Mouse (Mus musculus) adrenal gland, postnatal 25 days (tissue): Measurements from ENCODE around the gene Heca. TPM values are rescaled to one million over a fixed set of nuclear protein-coding genes. Genes with fewer than 3 reads are reported as not detected.
"Not testable (repeated sequence)": the region's sequence is repeated elsewhere in the genome, so short reads cannot be mapped to it uniquely, and the experiment has no call there.

Experiments
- DNase-seq: peaks from one replicate; pipeline ENCODE4 v3.0.0; 2021; ENCODE audit warnings: mixed read lengths
- total RNA-seq: library from RNA; stranded (reverse); gene quantifications from 2 replicates; pipeline ENCODE4 v1.2.3, GENCODE M21; 2021

Heca gene
- total RNA-seq, 1 experiment from 2014 or later = 44.5 TPM

DNA sequence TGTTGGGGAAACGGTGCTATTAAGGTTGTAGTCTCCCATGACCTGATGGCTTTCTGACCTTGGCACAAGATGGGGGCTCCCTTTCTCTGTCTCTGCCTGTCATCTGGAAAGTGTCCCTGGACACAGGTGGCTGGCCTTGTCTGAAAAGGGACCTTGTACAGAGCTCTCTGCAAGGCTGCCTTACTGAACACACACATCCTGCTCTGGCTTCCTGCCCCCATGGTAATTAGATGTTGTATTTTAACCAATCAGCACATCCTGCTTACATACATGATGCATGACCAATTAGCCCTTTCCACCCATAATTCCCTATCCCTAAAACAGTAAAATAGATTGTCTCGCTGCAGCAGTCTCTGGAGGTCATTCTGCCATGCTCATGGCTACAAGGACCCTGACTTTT is 67.1 kb downstream of the Heca start:
- no peak for DNase-seq

DNA sequence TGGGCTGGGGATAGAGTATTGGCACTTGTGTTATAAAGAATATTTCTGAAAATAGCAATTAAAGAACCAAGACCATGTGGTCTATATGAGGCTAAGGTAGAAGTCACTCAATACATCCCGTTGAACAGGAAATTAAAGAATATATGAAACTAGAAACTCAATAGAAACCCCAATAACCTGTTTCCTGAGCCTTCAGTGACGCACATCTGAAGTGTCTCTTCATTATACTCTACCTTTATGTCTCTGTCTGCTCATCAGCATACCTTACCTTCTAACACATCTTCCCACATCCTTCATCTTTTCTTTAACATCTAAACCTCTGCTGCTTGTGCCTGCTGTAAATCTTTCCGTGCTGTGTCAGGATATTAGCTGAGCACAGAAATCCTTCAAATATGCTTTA is 67.8 kb downstream of the Heca start:
- no peak for DNase-seq

DNA sequence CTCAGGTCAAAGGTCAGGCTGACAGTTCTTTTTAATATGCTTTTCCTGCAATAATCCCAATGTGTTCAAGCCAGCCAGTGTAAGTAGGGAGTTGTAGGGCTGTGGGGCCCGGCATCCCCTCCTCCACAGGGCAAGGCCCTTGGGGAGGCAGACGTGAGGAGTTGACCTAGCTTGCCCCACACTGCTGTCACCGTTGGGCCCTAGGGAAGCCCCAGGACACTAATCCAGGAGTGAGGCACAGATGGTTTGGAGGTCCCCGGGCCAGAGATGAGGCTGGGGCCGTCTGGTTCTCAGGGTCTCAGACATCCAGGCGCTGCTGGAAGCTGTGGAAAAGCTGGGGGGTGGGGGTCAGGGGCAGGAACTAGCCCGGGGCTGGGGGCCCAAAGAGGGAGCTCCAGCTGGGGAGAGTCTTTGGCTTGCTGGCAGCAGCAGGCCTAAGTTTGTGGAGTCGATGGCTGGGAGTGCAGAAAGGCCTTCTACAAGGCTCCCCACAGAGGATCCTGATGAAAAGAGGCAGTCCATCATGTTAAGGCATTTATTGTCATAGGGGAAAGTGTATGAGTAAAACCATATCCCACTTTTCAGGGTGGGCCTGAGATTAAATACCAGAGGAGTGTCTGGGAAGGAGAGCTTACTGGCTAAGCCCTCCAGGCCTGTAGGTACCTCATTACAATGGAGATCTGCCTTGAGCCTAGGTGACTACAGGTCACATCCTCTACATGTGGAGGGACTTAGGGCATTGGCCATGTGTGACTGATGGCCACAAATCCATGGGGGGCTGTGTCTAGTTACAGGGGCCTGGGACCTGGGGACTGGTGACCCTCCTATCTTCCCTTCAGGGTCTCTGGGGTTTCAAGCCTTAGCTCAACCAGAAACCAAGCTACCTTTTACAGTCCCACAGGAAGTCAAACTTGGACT is 69.6 kb downstream of the Heca start:
- DNase-seq = no peak

DNA sequence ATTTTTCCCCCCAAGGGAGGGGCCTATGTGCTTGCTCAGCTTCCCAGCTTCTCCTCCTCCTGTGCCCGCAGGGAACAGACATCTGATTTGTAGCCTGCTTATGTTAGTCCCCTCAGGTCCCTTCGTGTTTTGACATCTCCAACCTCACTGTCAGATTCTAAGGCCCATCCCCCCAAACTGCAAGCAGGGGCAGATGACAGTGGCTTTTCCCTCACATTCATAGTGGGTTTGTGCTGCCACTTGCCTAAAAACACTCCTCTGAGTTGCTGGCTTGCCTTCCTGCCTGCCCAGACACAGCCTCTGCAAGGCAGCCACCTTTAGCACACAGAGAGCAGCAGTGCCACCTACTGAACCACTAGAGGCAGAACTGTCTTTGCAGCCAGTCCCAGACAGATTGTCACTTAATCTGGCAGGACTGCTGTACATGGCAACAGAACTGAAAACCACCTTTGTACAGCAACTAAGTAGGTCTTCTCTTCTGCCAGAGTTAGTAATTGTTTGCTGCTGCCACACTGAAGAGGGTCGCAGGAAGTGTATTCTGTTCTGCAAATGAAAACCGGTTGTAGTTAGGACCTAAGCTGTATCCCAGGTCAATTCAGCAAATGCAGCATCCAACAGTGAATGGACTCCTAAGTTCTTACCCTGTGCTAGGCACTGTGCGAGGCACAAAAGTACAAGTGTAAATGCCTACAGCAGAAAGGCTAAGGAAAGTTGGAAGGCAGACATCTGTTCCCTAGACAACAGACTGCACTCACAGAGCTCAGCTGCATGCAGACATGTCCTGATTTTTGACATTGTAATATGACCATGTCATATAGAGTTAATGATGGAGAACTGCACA is 77.8 kb downstream of the Heca start:
- DNase-seq = peak; percentile 50

DNA sequence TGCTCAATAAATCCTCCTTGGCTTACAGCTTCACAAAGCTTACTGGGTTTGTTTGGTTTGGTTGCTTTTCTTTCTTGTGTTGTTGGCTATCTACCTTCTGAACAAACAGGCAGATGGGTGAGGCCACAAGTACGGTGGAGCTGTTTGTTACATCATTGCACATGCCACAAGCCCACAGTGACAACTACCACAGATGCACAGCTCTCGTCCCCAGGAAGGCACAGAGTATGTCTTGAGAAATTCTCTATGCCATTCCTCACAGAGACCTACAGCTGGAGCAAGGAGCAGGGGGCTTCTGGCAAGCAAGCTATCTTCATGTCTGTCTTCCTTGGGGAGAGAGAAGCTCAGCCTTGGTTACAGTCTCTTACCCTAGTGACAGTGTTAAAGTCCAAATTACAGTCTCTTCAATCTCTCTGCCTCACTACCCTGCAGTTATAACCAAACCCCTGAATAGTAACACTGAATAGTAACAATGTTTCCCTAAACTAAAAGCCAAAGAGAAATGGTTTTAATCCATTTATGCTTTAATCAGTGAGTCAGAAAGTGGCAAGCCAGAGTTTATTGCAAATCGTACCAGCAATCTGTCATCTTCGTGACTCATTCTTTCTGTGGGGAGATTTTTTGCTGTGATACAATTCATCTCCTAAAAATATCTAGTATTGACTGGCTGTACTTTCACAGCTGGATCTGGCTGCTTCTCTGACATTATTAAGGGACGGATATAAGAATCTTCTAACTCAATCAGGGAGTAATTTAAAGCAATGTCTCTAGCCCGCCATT is 87.0 kb downstream of the Heca start:
- no peak for DNase-seq

DNA sequence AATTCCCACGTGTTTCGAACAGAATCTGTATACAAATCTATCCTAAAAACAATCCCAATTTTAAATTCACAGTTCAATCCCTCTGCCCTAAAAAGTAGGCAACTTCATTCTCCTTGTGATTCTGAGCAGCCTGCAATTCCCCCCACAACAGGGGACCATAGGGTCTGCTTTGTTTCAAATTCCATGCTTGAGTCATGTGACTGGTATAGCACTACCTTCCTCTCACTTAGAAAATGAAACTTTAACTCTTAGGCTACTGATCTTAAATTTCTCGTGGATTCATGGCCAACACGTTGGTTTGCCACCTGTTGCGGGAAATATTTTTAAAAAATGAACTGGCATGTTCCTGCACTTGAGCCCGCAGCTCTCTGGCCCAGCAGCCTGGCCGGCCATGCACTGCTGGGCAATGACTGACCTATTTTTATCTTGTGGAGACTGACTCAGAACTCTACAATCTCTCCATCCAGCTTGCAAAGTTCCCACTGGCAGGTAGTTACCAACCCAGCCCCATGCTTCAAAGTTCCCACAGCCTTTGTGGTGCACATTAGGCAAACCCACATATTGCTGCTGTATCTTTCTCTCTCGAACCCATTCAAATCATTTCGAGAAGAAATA is 90.1 kb downstream of the Heca start:
- no peak for DNase-seq

DNA sequence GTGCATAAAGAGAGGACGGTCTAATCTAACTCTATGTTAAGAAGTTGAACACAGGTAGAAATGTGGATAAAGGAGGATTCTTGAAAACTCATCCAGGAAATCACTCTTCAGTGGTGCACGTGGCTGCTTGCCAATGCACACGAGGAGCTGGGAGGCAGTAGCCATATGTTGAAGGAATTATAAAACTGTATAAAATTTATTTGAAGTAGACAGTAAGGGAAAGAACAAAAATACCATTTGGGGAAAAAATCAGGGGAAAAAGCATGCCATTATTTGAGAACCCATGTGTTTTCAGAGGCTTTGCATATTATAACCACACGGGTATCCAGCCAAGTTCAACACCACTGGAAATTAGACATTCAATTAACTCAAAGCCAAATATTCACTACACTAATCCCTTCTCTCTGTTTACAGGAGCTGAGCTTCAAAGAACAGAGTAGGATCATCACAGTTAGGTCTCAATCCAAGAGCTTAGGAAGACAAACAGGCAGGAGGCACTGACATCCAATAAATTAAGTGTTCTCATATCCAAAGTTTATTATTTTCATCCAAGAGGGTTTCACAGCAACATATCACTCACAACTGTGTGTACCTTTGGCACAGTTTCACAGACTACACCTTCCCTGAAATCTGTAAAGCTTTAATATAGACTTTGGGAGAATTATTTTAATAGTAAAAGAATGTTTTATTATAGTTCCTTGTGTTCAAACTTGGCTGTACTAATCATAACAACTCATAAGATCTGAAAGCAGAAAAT is 102.9 kb downstream of the Heca start:
- DNase-seq = no peak

DNA sequence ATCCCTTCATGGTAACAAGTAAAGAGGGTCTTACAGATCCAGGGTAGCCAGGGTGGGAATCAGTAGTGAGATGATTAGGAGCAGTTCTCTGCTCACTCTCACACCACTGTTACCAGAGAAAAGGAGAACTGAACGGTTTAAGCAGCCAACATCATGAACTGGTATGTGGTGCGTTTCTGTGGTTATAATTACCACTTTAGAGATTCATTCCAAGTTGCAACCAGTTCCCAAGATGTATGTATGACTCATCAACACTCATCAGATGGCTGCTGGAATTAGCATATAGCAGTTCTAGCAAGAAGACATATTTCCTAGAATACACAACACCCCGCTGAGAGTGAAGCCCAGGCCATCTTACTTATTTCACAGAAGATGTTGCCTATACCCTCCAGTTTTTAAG is 105.8 kb downstream of the Heca start:
- DNase-seq = no peak

DNA sequence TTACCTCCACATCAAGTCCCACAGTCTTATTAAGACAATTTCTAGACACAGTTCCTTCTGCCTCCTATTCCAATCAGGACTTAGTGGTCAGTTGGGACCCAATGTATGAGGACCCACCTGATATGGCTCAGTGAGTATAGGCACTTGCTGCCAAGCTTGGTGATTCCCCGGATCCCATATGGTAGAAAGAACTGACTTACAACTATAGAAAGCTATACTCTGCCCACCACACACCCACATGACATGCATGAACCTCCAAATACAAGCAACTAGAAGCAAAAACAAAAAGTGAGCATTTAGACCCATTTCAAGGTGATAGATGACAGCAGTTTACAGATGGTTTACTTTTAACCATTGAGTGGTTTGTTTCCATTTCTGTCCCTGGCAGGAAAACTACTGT is 111.6 kb downstream of the Heca start:
- no peak for DNase-seq

DNA sequence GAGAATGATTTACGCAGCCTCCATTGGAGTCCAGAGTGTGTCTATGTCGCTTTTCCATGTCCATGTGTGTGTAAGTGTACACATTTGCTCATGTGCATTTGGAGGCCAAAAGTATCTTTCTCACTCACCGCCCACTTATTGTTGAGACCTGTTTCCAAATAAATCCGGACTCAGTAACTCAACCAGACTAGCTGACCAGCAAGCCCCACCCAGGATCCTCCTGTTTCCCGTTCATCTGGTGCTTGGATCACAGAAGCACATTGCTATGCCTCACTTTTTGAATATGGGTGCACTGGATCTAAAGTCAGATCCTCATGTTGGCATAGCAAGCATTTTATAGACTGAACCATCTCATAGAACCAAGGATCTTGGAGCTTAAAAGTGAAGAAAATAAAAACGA is 112.8 kb downstream of the Heca start:
- no peak for DNase-seq

DNA sequence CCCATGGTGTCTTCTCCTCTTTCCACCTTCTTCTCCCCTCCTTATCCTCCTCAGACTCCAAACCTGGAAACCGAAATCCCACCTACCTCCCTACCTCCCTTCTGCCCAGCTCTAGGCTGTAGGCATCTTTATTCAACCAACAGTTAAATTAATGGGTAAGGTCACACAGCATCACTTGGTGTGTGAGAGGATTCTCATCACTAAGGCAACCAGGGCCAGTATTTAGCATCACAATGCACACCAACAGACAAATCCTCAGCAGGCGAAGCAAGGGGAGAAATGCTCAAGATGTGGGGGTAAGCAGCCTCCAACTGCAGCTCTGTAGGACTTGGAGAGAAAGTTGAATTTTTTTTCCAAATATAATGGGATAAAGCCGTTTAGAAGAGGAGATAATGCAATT is 116.8 kb downstream of the Heca start:
- no peak for DNase-seq

DNA sequence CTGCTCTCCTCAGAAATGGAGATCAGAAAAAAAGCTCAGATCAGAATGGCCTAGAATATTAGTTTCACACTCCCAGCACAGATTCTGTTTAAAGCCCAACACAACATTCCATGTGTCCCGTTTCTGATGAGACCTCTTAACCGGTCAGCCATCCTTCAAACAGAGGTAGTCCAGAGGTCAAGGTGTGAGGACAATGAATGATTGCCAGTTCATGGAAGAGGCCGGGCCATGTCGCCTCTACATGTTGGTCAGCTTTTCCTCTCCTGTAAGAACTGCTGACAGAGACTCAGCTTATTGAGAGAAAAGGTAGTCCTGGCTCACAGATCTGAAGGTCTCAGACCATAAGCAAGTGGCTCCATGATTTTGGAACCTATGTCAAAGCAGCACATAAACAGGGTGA is 118.7 kb downstream of the Heca start:
- DNase-seq = no peak

DNA sequence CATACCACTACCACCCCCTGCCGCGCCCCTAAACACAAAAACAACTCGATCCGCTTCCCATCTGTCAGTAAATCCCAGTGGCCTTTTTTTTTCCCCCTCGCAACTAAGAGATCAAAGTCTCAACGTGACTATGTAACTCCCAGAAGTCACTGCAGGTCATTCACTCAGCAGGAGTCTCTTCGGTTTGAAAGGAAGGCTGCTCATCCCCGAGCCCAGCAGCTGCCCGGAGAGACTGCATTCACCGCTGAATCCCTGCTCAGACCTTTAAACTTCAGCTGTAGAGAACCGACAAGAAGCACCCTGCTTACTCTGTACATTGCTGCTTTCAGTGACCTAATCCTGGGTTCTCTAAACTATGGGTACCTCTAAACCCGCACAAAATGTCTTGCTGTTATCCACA is 120.5 kb downstream of the Heca start:
- no peak for DNase-seq

DNA sequence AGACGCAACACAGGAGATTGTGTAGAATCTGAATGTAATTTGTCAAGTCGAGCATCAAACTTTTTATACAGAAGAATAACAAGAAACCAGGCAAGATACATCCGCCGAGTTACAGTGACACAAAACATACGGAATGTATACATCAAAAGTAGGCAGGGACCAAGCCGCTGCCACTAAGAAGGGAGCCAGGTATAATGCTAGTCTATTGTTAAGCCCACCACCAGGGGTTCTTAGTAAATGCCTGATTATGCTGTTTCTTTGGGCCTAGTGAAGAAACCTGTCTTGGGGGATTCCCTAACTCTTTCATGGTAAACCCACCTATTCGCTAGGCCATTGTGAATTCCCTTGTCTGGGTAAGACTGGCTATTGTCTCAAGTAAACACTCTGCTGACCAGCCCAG is 127.4 kb downstream of the Heca start:
- not testable (repeated sequence) for DNase-seq

Other genes starting within 250 kb of the Heca start
- gene Cited2, start 224.8 kb downstream of the Heca start, total RNA-seq = 91.8 and 107 TPM in 2 replicates
- gene Txlnb, start 151.8 kb downstream of the Heca start, total RNA-seq = 0.73 and 1.1 TPM in 2 replicates
- 25.7 and 31.1 TPM in 2 replicates for gene Abracl, start 75.2 kb upstream of the Heca start, total RNA-seq
- gene Reps1, start 107.8 kb upstream of the Heca start, total RNA-seq = 38.5 and 41.3 TPM in 2 replicates